Mouse (Mus musculus) lung, adult 2 months (tissue): ENCODE data around the gene Mrpl51.

Experiments used
- CTCF ChIP-seq: fragments of 200-500 bp; IDR thresholded peaks from 2 replicates; pipeline ENCODE4 v1.5.1; 2011; ENCODE audit warnings: mild to moderate bottlenecking, low read length, control low read depth; ENCODE audit not compliant: insufficient read depth
- POLR2A ChIP-seq: fragments of 200-500 bp; IDR thresholded peaks from 2 replicates; pipeline ENCODE4 v1.6.1; 2011; ENCODE audit warnings: low read depth, mild to moderate bottlenecking, control low read depth, low read length, borderline replicate concordance; ENCODE audit errors: extremely low read depth

GRCm38 (mm10) chr6:125191332-125192015 lies at the start of gene Mrpl51, which contains the start of gene Ncapd2:
- TF ChIP-seq CTCF, result no peak
- TF ChIP-seq POLR2A, result peak; percentile 34; the same call in 1 of the 2 replicates
